Mouse (Mus musculus) lung, embryonic 14.5 days (tissue): Measurements from ENCODE around the gene Kti12. TPM values are rescaled to one million over a fixed set of nuclear protein-coding genes. Genes with fewer than 3 reads are reported as not detected.

ENCODE experiments used
- ATAC-seq: fragments of 200-750 bp; cut with Nextera tagmentation; 2 replicates; pipeline ENCODE4 v1.8.0; 2017; ENCODE audit warnings: mild to moderate bottlenecking, moderate TSS enrichment, moderate library complexity; ENCODE audit not compliant: insufficient read depth
- DNase-seq: peaks from one replicate; pipeline ENCODE4 v3.0.0-alpha.2; 2015
- H3K27ac ChIP-seq: fragments of 300-500 bp; sonication (generic); 2 replicates; pipeline ENCODE4 v1.5.1; 2014; ENCODE audit warnings: low read depth, mild to moderate bottlenecking, moderate library complexity
- H3K27me3 ChIP-seq: fragments of 300-500 bp; sonication (generic); 2 replicates; pipeline ENCODE4 v1.6.1; 2014; ENCODE audit warnings: low read length, control low read depth; ENCODE audit not compliant: insufficient read depth
- H3K36me3 ChIP-seq: fragments of 300-500 bp; sonication (generic); 2 replicates; pipeline ENCODE4 v1.6.1; 2014; ENCODE audit warnings: control low read depth; ENCODE audit not compliant: insufficient read depth
- H3K4me1 ChIP-seq: fragments of 300-500 bp; sonication (generic); 2 replicates; pipeline ENCODE4 v1.6.1; 2014; ENCODE audit warnings: antibody characterized with exemption, control low read depth; ENCODE audit not compliant: insufficient read depth
- H3K4me2 ChIP-seq: fragments of 300-500 bp; sonication (generic); 2 replicates; pipeline ENCODE4 v1.6.1; 2014; ENCODE audit warnings: mild to moderate bottlenecking
- H3K4me3 ChIP-seq: fragments of 300-500 bp; sonication (generic); 2 replicates; pipeline ENCODE4 v1.5.1; 2014; ENCODE audit warnings: low read depth, low read length
- H3K9ac ChIP-seq: fragments of 300-500 bp; sonication (generic); 2 replicates; pipeline ENCODE4 v1.6.1; 2014
- H3K9me3 ChIP-seq: fragments of 300-500 bp; sonication (generic); 2 replicates; pipeline ENCODE4 v1.6.1; 2016; ENCODE audit warnings: low read depth, low read length, control low read depth
- CTCF ChIP-seq: IDR thresholded peaks from 2 replicates; pipeline ENCODE4 v1.5.1; 2016; ENCODE audit warnings: antibody characterized with exemption, low read depth
- WGBS: fragments of 180-500 bp; shearing (Covaris S2); extraction: QIAGEN DNeasy Blood & Tissue Kit; methylation state at CpG from one replicate; pipeline ENCODE4 v1.1.7; 2014; 5-methylcytosine and 5-hydroxymethylcytosine counted together
- polyA plus RNA-seq: library from polyadenylated mRNA; unstranded; fragments of >200 nt; fragmentation: Nextera tagmentation; extraction: Ambion mirVana; gene quantifications from 2 replicates; pipeline ENCODE4 v1.2.1, GENCODE M21; 2014

The Kti12 gene
- polyA plus RNA-seq, 1 experiment from 2014 or later = 62.8 TPM

DNA sequence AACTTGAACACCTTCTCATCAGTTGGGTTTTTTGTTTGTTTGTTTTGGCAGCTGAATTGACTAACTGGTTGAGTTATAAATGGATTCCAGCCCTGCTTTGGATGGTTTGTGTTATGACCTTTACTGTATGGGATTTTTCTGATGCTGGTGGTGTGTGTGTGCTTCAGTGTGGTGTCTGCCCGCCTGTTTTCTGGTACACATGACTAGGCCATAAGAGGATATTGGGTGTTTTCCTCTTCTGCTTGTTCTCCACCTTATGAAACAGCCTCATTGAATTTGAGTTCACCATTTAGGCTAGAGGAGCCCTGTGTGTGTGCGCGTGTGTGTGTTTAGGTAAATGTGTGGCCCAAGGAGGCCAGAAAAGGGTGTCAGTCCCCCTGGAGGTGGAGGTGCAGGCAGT, 12.1 kb upstream of the Kti12 start:
- 0 out of 2 replicates have a peak, but pooled peaks have one; percentile 5 for TF ChIP-seq CTCF
- peak overlapping the region; percentile 99; the same call in 1 of the 2 replicates for H3K27ac ChIP-seq

DNA sequence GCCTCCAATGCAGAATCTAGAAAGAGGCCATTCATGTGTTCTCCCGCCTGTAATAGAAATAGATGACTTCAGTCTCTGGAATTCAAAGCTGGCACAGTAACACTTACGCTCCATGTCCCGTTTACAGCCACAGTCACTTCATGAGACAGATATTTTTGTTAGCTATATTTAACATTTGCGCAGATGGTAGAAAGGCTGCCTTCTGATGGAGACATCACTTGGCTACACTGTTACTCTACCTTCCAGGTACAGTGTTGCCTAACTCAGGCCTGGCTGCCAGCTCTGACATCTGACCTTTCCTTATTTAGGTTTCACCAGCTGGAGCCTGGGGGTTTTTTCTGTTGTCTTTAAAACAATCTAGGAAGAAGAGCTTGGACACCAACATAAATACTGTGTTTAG, 9.6 kb upstream of the Kti12 start:
- Histone ChIP-seq H3K4me3 (no peak overlapping the region), H3K9ac (no peak overlapping the region)
- ATAC-seq = no peak

More for the DNA sequence above, 12.1 kb upstream of the Kti12 start:
- DNase-seq (peak; percentile 22), ATAC-seq (no peak)
- H3K36me3 ChIP-seq = 0 out of 2 replicates have a peak, but pooled peaks cover 4% of the 10 kb centered on the region
- peak overlapping the region; percentile 79 for H3K4me2 ChIP-seq
- peak overlapping the region; percentile 65 for H3K9ac ChIP-seq
- H3K27me3 ChIP-seq = no peaks in the 10 kb centered on the region
- peak overlapping the region; percentile 96 for H3K4me3 ChIP-seq
- 0 out of 2 replicates have a peak, but pooled peaks cover 9% of the 10 kb centered on the region for H3K4me1 ChIP-seq
- no peaks in the 10 kb centered on the region for H3K9me3 ChIP-seq
- 40% methylated on average over 3 of the region's 3 CpGs for WGBS

DNA sequence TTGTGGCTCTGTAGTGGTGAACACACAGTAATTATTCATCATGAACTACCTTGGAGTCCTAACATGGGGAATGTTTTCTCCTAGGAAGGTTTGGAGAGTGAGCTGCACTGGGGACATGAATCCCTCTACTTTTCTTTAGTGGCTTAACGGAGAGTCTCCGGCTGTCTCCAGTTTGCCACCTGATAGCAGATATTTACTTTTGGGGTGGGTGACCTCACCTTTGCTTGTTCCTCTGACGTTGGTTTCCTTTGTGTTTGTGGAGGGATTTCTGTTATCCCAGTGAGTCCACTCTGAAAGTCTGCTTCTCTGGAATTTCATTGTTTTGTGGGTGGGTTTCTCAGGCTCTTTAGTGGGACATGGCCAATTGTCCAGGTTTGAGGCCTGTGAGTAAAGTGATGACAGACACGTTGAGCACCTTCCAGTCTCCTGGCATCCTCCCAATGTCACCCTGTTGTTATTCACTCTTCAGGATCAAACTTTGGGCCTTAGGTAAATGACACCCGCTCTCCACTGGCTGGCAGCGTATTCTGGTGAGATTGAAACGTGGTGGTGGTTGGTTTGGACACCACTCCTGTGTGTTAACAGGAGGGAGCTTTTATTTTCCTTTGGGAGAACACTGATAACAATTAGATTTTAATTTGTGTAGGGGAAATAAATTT, 5.5 kb upstream of the Kti12 start:
- DNase-seq = no peak
- H3K9ac ChIP-seq = no peak overlapping the region
- WGBS = 63% methylated on average over 7 of the region's 7 CpGs

More for the DNA sequence above, 9.6 kb upstream of the Kti12 start:
- no peaks in the 10 kb centered on the region for H3K9me3 ChIP-seq
- 61% methylated on average over 4 of the region's 4 CpGs for WGBS
- TF ChIP-seq CTCF = no peak
- peak overlapping the region; percentile 54; the same call in 1 of the 2 replicates for H3K27ac ChIP-seq
- no peak for DNase-seq
- no peak overlapping the region for H3K4me2 ChIP-seq
- H3K27me3 ChIP-seq = no peaks in the 10 kb centered on the region
- H3K4me1 ChIP-seq = 0 out of 2 replicates have a peak, but pooled peaks cover 6% of the 10 kb centered on the region
- 0 out of 2 replicates have a peak, but pooled peaks cover 10% of the 10 kb centered on the region for H3K36me3 ChIP-seq

DNA sequence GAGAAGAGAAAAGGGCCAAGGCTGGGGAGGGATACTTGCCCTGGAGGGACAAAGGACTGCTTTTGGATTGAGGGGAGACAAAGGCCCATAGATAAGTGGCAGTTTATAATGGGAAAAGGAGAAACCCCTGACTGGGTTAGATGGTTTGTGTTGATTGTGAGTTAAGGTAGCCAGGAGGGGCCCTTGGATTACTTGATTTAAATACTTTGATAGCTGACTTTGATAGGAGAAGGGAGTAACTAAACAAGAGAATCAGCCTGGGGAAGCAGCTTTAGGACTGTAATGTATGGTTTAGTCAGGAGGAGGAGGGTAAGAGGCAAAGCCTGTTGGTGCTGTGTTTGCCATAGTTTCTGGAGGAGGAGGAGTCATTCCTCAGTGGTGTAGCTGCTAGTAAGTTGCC, 4.2 kb upstream of the Kti12 start:
- no peak overlapping the region for H3K27ac ChIP-seq
- H3K27me3 ChIP-seq = no peaks in the 10 kb centered on the region
- TF ChIP-seq CTCF = no peak
- peaks cover 9% of the 10 kb centered on the region for H3K4me1 ChIP-seq
- ATAC-seq (no peak), DNase-seq (no peak)
- H3K36me3 ChIP-seq = 0 out of 2 replicates have a peak, but pooled peaks cover 10% of the 10 kb centered on the region
- H3K9me3 ChIP-seq = no peaks in the 10 kb centered on the region
- H3K4me2 ChIP-seq = no peak overlapping the region
- no peak overlapping the region for H3K4me3 ChIP-seq
- H3K9ac ChIP-seq = no peak overlapping the region

More for the DNA sequence above, 5.5 kb upstream of the Kti12 start:
- no peak overlapping the region for H3K4me2 ChIP-seq
- H3K4me1 ChIP-seq = peaks cover 6% of the 10 kb centered on the region
- H3K9me3 ChIP-seq = no peaks in the 10 kb centered on the region
- no peaks in the 10 kb centered on the region for H3K27me3 ChIP-seq
- no peak overlapping the region for H3K4me3 ChIP-seq
- no peak for ATAC-seq
- 0 out of 2 replicates have a peak, but pooled peaks cover 10% of the 10 kb centered on the region for H3K36me3 ChIP-seq
- no peak for TF ChIP-seq CTCF
- H3K27ac ChIP-seq = no peak overlapping the region

DNA sequence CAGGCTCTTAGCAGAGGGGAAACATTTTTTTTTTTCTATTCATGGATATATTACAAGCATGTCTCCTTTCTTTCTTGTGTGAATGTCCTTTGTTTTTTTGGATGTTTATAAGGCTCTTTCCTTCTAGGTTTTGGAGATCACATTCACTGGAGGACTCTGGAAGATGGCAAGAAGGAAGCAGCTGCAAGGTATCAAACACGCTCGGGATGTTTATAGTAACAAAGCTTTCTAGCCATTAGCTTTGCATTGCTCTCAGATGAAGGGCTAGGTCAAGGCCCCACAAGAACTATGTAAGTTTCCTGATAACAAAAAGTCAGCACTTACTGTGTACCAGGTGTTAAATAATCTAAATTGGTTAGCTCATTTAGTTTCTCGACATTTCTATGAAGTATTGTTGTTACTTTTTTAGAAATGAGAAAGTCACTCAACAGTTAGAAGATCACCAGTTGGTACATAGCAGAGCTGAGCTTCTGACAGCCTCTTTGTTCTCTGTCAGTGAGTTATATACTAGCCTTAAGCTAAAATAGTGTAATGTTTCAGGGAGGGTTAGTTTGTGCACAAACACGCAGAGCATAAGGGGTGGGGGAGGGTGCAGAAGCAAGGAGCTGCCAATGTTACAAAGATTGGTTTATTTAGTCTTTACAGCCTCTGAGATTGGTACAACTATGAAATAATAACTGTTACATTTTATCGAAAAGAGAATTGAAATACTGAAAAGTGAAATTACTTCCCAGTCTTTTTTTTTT, 1.6 kb upstream of the Kti12 start:
- Histone ChIP-seq H3K9ac (no peak overlapping the region), H3K27ac (peak overlapping the region; percentile 87), H3K9me3 (no peaks in the 10 kb centered on the region), H3K4me3 (no peak overlapping the region), H3K36me3 (peaks cover 17% of the 10 kb centered on the region), H3K27me3 (no peaks in the 10 kb centered on the region), H3K4me1 (peaks cover 17% of the 10 kb centered on the region), H3K4me2 (peak overlapping the region; percentile 32; the same call in 1 of the 2 replicates)
- DNase-seq (peak; percentile 93), ATAC-seq (peak; percentile 80)
- TF ChIP-seq CTCF = no peak
- 40% methylated on average over 5 of the region's 5 CpGs for WGBS

DNA sequence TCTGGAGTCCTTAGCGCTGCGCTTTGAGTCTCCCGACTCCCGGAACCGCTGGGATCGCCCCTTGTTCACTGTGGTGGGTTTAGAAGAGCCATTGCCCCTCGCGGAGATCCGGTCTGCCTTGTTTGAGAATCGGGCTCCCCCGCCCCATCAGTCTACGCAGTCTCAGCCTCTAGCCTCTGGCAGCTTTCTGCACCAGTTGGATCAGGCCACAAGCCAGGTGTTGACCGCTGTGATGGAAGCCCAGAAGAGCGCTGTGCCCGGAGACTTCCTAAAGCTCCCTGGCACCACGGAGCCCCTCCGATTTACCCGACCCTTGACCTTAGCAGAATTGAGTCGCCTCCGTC, 892 bp downstream of the Kti12 start, which contains the start of gene A730015C16Rik:
TSS of gene A730015C16Rik (minus strand) at position 115 of the 344 bp plus-strand sequence.
- no peak for TF ChIP-seq CTCF
- whole genome bisulfite sequencing = 5% methylated on average over 20 of the region's 20 CpGs
- no peak for DNase-seq
- peaks cover 17% of the 10 kb centered on the region for H3K4me1 ChIP-seq
- peaks cover 23% of the 10 kb centered on the region for H3K36me3 ChIP-seq
- peak within 1 kb of the TSS; percentile 83 for H3K4me3 ChIP-seq
- peak within 1 kb of the TSS; percentile 93 for H3K4me2 ChIP-seq
- no peaks in the 10 kb centered on the region for H3K9me3 ChIP-seq
- ATAC-seq = no peak
- peak within 1 kb of the TSS; percentile 95 for H3K27ac ChIP-seq
- H3K9ac ChIP-seq = peak within 1 kb of the TSS; percentile 81
- H3K27me3 ChIP-seq = no peaks in the 10 kb centered on the region

DNA sequence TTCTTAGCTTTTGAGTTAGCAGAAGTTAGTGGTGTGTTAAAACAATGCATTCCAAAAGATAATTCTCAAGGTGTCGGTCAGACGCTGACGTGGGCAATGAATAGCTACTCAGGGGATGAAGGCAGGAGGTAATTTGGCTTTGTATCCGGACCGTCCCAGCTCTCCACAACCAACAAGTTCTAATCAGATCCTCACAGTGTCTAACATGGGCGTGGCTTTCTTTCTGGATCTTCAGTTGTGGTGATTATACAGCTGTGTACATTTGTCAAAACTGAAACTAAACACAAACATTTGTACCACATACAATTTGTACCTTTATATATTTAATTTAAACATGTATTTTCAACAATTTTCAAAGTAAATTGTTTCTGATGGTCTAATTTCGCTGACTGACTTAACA, 19.2 kb downstream of the Kti12 start:
- no peak overlapping the region for H3K27ac ChIP-seq
- WGBS = 75% methylated on average over 7 of the region's 7 CpGs
- no peak for ATAC-seq

More for the DNA sequence above, 19.2 kb downstream of the Kti12 start:
- no peak for TF ChIP-seq CTCF
- Histone ChIP-seq H3K36me3 (peaks cover 12% of the 10 kb centered on the region; the same call in 1 of the 2 replicates), H3K4me1 (no peaks in the 10 kb centered on the region), H3K27me3 (no peaks in the 10 kb centered on the region), H3K4me2 (no peak overlapping the region), H3K9ac (no peak overlapping the region), H3K4me3 (no peak overlapping the region), H3K9me3 (no peaks in the 10 kb centered on the region)
- no peak for DNase-seq
